Mouse (Mus musculus): ENCODE measurements at regions not wholly inside any gene's neighbourhood (a gene's known extent, or its start where the extent isn't known, plus 50 kb on each side); places are given as distances from the start of the nearest gene placed in this dataset.
A peak's percentile ranks its signal among the peaks of the same experiment; 100 is the strongest.

DNA sequence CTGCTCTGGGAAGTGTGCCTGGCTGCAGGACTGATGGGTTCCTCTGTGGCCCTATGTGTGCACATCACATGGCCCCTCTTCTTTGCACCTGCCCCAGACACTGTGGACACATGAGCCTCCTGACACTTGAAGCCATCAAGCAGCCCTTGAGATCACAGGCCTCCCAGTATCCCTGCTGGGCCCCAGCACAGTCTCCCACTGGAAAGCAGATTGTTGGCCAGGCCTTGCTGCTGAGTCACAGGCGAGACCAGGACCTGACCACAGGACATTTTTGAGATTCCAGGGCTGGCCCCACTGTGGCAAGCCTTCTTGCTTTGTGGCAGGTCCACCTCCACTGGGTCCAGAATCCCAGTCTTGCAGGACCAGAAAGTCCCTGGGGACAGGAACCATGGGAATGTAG, 105.5 kb upstream of the Ccnd1 start:
- DNase-seq (ENCODE audit: low spot score) = no peak

DNA sequence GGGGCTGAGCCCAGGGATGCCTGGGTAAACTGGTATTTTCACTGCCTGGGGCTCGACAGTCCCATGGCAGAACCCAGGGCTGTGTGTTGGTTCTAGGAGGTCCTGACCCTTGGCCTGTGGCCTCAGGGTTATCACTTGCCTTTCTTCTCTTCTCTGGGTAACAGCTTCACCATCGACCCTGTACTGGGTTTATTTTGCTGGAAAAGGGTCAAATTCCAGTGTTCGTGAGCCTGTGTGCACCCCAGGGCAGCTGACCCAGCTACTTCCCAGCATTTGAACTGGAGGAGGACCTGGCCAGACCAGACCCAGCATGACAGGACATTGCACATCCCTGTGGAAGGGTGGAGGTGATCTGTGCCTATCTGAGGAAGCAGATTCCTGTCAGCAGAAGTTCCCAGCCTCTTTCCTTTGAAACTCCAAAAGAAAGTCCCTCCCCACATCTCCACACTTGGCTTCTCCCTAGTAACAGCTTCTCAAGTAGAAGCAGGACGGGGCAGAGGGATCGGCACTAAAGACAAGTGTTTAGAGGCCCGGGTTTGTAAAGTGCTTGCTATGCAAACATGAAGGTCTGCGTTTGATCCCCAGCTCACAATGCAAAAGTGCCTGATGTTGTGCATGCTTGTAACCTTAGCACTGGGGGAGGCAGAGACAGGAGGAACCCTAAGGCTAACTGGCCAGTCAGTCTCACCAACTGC, 103.9 kb upstream of the Ccnd1 start:
- peak; percentile 44 for DNase-seq (ENCODE audit: low spot score)

DNA sequence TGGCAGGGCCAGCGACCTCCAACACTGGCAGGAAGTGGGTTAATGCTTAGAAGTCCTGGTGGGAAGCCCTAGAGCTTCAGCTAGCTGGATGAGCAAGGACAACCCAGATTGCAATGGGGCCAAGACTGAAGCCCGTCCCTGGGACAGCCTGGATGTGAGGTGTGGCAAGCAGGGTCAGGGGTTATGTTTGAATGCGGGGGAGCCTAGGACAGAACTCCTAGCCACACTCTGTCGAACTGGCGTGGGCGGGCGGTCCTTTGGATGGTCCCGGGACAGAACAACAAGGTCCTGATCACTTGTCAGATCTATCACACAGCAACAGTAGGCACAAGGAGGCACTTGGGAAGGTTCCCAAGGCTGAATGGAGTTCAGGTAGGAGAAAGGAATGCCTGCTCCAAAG, 101.1 kb upstream of the Ccnd1 start:
- no peak for DNase-seq (ENCODE audit: low spot score)

DNA sequence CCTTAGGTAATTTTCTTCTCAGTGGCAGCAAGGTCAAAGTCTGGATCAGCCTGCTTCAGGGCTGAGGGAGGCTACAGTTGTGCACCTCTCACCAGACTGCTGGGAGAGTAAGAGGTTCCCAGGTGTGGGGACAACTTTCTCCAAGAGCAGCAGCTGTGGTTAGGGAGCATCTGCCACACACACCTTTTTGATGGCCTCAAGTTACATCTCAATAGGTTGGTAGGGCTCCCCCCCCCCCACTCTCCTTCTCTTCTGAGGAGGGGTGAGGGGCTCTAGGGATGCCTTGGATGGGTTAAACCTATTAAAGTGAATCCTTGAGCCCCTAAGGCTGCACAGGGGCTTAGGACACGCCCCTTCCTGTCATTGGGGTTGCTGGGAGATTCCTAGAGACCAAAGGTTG, 94.7 kb upstream of the Ccnd1 start:
- no peak for DNase-seq (ENCODE audit: low spot score)

DNA sequence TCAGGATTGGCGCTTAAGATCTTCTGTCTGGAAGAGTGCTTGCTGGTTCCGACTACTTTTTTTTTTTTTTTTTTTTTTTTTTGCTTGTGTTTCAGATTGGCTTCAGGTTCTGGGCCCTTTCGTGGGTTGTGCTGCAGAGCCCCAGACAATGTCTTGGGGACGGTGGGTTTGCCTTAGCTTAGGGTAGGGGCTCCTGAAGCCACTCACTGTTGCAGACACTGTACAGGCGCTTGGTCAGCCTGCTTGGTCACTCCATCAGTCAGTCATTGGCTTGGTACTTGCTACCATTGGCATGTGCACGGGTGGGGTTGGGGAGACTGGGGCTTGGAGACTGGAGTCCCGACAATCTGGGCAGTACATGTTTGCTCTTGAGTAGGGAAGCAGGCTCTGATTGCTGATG, 91.5 kb upstream of the Ccnd1 start:
- no peak for DNase-seq (ENCODE audit: low spot score)

DNA sequence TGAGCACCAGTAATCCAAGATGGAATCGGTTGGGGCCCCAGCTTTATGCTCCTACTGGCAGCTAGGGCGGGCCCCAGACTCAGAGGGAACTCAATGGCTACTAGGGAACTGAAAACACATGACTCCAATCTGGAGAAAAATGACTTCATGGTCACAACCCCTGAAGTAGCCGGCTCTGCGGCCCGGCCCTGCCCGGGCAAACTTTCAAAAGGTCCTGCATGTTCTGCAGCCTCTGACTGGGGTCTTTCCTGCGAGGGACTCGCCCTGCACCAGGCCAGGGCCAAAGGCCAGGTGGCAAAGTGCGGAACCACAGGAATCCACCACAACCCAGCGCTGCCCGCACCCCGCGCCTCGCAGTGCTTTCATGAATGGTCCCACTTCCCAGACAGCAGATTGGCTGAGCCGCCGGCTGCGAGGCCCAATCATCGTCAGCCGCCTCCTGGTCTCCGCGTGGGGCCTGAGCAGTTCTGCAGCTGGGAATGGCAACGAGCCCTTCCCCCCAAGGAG, 91.0 kb upstream of the Ccnd1 start:
- peak; percentile 95 for DNase-seq (ENCODE audit: low spot score)

DNA sequence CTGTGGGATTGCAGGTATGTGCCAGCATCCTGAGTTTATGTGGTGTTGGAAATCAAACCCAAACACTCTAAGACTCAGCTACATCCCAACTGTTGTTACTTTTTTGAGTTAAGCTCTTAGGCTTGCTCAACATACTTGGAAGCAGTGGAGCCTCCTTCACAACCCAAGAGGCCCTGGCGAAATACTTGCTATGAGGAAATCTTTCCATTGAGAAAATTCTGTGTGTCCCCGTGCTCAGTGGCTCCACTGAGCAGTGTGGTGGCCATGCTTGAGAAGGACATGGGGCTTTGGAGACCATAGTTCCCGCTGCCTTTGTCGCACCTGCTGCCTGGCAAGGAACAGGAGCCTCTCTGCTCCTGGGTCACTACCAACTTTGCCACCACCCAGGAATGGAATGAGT, 89.9 kb upstream of the Ccnd1 start:
- no peak for DNase-seq (ENCODE audit: low spot score)

DNA sequence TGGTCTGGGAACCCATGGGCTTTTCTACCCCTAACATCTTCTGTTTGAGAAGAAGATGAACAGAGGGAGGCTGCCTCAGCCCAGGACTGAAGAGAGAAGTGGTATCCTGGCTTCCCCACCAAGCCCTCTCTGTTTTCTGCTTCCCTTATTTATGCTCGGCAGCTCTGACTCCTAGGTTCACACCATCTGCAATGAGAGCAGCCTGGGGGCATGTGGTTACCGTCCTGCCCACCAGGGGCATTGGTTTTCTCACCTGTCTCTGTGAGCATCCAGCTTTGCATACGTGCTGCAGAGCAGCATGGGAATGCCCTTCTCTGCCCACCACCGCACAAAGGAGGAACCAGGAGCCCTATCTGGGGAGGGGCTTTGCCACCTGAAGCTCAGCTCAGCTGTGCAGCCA, 89.4 kb upstream of the Ccnd1 start:
- DNase-seq (ENCODE audit: low spot score) = no peak

DNA sequence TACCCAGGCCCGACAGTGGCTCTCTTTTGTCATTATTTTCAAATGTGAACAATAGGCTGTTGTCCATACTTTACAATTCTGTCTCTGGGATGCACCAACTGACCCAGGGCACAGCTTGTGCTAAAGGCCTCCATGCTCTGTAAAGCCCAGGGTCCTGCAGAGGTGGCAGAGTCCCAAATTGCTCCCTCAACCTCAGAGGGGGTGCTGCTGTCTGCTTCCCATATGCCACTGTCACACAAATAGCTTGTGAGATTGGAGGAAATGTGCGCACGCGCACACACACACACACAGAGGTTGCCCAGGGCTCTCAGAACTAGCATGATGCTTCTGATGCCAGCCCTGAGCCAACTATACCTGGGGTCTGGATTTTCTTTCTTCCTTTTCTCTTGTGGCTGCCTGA, 87.3 kb upstream of the Ccnd1 start:
- DNase-seq (ENCODE audit: low spot score) = no peak

DNA sequence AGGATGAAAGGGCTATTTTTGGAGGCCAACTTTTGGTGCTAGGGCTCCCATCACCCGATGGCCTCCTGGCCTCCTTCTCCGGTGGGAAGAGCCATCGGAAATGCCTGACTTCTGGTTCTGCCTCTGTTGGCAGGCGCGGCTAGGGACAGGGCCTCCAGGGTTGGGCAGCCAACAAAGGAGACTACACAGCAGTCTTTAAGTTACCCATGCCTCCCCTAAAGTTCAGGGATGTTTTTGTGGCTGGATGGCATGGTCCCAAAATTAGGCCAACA, 86.2 kb upstream of the Ccnd1 start:
- no peak for DNase-seq (ENCODE audit: low spot score)

DNA sequence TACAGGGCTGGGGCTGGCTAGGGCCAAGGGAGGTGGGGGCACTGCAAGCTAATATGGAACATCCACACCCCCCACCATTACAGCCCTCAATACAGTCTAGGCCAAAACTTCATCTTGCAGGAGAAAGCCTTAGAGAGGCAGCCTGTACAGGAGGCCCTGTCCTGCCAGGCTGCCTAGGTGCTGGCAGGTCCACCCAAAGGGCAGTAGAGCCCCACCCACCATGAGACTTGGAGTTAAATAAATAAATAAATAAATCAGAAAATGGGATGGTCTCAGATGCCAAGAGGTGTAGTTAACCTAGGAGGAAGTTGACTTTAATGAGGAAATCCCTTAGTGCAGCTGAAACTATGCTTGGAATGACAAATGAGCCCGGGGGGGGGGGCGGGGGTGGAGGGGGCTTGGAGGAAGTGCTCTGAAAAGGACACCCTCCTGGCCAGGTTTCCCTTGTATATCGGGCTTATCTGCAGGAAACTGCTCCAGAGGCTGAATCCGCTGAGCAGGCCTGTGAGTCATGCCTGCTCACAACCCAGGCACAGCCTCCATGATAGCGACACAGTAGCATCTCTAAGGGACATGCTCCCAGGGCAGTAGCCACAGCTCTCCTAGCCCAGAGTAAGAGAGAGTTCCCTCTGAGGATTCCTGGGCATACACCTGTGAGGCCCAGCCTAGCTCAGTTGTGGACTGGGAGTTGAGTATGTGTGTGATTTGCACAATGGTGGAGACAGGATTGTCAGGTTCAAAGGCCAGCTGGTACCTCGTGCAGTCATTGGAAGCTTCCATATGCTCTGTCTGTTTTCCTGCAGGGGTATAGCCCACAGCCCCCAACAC, 85.7 kb upstream of the Ccnd1 start:
- no peak for DNase-seq (ENCODE audit: low spot score)

DNA sequence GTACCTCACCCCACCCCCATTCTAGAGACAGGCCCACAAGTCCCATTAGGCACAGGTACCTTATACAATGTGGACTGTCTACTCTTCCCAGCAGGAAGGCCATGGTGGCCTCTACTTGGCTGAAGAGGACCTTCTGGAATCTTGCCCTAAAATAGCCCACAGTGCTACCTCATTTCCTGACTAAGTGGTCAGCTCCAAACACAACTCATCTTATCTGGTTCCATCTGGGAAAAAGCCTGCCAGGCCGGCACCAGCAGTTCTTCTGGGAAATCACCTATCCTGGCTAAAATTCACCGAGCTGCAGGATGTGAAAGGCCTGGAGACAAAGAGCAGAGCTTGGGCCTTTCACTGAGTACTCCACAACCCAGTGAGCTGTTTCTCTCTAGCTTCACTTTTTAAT, 84.9 kb upstream of the Ccnd1 start:
- DNase-seq (ENCODE audit: low spot score) = no peak

DNA sequence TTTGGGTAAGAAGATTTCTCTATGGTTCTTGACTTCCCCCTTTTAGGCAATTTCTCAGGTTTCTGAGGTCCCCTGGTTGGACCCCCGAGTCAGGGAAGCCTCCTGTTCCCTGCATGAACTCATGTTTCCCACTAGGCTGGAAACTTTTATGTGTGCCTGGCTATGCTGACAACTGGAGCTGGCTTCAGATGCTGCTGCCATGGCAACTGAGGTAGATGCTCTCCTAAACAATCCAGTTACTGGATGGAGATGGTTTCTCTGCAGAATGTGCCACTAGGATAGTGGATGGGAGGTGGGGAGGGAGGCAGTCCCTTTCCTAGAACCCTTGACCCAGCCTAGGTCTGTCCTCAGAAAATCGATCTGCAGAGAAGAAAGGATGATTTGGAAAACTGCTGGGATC, 79.4 kb upstream of the Ccnd1 start:
- DNase-seq (ENCODE audit: low spot score) = no peak

DNA sequence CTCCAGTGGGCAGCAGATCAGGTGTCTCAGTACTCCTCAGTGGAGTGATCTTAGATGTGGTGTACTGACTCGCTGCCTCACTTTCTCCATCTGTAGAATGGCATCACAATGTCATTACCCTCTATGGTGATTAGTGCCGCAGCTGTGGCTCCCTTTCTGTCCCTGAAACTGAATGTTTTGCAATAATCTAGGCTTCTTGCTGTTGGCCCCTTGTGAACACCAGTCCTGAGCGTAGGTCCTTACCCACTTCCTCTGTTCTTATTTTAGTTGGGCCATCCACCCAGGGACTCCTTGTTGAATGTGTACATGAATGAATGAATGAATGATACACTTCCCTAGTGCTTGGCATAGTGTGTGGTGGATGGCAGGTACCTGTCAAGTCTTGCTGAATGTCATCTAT, 78.4 kb upstream of the Ccnd1 start:
- DNase-seq (ENCODE audit: low spot score) = no peak

DNA sequence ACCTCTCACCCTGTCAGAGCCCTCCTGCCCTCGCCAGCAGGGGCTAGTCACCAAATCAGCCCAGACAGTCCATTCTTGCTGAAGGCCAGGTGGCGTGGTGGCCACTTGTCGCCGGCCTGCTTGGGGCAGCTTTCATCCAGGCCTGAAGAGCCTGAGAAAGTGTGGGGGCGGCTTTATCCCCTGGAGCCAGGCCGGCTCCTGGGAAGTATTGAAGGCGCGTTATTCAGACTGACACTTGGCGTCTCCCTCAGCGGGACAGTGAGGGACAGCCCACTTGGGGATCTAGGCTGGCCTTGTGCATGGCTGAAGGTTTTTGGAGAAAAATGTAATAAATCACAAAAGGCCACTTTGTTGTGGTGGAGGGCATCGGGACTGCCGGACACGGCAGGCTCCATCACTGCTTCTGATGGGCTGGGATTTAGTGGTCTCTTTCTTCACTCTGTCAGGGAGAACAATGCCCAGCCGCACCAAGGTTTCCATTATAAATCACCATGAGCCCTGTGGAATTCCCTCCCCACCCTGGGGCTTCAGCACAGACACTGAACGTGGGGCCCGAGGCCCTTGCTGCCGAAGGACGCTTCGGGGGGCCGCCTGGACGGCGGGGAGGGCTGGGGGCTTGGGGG, 75.8 kb upstream of the Ccnd1 start:
- peak; percentile 47 for DNase-seq (ENCODE audit: low spot score)

DNA sequence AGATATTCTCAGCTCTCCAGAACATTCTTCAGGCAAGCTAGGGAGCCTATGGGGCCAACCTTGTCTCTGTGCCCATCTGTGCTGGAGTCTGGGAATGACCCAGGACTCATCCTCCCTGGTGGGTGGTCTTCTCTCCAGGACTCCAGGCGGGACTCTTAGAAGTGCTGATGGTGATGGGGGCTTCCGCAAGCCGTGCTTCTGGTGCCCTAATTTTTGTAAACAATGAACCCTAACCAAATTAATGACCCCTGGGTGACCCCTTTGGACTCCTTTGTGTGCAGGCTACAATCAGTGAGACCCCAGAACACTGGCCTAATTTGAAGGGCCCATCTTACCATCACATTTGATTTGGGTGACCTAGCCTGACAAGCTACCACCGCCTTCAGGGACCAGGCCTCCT, 71.0 kb upstream of the Ccnd1 start:
- DNase-seq (ENCODE audit: low spot score) = no peak

DNA sequence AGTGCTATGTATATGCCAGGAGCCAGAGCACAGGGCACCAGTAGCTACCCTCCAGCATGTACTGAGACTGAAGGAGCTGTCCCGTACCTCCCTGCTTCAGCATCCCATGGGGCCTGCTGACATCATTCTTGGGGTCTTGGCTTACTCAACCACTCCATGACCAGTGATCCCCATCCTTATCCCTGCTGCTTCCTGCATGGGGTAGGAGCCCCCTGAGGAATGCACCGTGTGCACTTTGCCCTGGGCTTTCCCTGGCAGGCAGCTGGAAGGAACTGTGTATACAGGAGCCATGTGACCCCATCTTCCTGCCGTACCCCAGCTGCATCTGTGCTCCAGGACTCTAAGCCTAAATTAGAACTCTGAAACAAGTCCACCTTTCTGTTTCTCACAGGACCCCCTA, 70.3 kb upstream of the Ccnd1 start:
- no peak for DNase-seq (ENCODE audit: low spot score)

DNA sequence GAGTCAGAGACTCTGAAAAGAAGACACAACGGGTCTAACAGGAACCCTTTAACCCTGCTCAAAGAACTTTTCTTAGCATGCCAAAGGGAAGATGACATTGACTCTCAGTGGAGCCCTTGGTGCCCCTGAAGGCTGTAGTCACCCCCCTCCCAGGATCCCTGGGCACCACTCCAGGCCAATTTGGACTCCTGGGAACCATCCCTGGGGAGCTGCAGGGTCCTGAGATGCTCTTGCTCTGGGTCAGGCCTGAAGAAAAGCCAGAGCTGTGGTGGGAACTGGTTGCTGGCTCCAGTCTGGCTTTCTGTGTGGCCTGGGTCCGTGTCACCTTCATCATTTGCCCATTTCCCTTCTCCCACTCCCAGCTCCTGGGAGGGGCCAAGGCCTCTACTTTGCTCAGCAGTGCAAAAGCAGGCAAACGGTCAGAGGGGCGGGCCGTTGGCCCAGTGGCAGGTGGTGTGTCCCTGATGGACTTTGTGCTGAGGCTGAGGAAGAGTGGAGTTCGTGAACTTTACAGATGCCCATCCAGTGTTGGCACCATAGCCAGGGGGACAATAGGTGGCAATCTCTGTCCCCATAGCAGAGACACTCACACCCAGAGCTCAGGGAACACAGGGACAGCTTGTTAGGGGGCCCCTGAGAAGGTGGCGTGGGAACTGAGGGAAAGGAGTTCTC, 69.1 kb upstream of the Ccnd1 start:
- no peak for DNase-seq (ENCODE audit: low spot score)

DNA sequence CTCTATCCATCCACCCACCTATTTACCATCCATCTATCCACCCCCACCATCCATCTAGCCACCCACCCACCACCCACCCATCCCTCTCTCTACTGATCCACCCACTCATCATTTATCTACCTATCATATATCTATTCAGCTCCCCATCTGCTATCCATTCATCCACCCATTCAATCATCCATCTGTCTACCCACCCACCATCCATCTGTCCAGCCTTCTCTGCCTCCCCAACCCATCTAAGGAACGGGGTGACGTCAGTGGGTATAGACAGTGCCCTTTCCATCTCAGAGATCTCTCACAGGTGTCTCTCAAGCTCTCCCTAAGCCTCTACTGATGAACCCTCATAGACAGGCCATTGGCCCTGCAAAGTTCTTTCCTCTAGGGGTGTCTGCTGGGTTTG, 67.5 kb upstream of the Ccnd1 start:
- no peak for DNase-seq (ENCODE audit: low spot score)

DNA sequence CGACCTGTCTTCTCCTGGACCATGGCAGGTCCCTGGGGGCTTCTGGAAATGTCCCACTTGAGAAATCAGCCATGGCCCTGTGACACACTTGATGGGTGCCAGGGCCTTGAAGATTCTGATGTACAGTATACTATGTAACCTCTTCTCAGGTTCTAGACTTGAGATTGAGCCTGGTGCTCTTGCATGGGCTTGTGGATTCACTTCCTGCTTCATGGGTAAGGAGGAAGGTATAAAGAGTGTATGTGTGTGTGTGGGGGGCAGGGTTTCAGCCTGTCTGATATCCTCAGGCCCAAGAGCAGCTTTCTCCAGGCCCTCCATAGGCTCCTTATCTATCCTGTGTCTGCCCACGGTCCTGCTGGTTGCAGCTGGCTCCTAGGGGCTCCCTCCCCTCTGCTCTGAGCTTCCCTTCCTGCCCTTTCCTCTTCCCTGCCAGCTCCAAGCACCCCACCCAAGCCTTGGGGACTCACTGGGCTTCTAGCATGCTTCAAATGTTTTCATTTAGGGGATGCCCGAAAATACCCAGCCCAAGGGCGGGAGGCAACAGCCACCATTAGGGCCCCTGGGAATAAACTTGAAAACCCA, 61.9 kb upstream of the Ccnd1 start:
- DNase-seq (ENCODE audit: low spot score) = no peak

DNA sequence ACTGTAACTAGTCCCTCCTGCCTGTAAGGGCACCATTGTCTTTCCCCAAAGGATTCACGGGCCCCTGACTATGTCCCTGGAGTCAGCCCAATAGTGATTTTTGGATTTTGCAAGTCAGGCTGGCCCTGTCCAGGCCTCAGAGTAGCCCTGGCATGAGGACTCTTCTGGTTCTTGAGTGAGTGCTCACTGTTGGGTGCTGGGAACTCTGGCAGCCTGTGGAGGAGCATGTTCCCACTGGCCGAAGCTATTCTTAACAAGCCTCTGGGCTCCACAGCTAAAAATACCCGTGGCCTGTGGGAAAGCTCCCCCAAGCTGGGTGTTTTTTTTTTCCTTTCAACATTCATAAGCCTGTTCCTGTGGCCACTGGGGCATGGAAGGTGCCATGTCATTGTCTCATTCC, 60.0 kb upstream of the Ccnd1 start:
- no peak for DNase-seq (ENCODE audit: low spot score)

DNA sequence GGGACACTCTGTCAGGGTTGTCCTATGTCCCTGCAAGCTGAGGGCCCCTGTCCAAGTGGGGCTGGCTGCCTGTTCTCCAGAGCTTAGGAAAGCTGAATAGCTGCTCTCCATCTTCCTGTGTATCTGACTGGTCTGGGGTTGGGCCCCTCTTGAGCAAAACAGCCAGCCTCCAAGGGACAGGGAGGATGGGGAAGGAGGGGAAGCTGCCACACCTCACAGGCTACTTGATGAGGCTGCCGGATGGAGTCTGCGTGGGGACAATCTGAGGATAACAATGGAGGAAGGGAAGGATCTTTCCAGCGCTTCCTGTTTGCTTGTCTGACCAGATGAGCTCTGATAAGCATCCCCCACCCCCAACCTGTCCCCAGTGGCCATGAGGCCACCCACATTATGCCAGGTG, 57.1 kb upstream of the Ccnd1 start:
- DNase-seq (ENCODE audit: low spot score) = no peak

DNA sequence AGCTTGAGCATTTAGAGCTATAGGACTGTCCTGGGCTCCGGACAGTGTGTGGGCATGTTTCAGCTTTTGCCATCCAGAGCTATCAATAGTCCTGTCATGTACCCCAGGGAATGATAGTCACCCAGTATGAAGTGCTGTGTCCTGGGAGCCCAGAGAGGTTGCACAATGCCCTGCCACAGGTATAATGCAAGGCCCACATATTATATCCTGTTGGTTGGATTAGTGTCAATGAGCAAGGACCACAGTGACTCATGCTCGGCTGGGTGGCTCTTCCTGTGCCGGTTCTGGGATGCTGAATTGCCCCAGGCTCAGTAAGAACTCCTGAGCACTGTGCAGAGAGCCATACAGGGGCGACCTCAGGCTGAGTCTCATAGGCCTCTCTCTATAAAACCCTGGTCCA, 54.5 kb upstream of the Ccnd1 start:
- no peak for DNase-seq (ENCODE audit: low spot score)
